Mouse (Mus musculus): ENCODE results near the gene Gimd1. TPM values are rescaled to one million over a fixed set of nuclear protein-coding genes. Genes with fewer than 3 reads are reported as not detected.

The Gimd1 gene
- polyA plus RNA-seq (2017; shearing (Covaris generic)) = 0.30 TPM

GRCm38 (mm10) chr3:132629601-132630239 lies at the start of gene Gimd1:
Gene Gimd1 (plus strand): TSS chr3:132629820.

GRCm38 (mm10) chr3:132683447-132684230 lies 54.0 kb downstream of the Gimd1 start, which contains the start of gene Tbck:
Gene Tbck (plus strand): TSS chr3:132684144.

GRCm38 (mm10) chr3:132684231-132684928 lies 54.8 kb downstream of the Gimd1 start, which contains the start of gene Aimp1:
Gene Aimp1 (minus strand): TSS chr3:132684370.

Other genes with a start within 250 kb of the Gimd1 start
- gene Tbck, start 54.3 kb downstream of the Gimd1 start, polyA plus RNA-seq (2017; shearing (Covaris generic)) = 12.0 TPM
- 31.6 TPM for gene Aimp1, start 54.5 kb downstream of the Gimd1 start, polyA plus RNA-seq (2017; shearing (Covaris generic))